Mouse (Mus musculus) cerebellum, adult 2 months (tissue): ENCODE data around the gene Kif27.

Source experiments
- CTCF ChIP-seq: fragments of 200-500 bp; IDR thresholded peaks from 2 replicates; pipeline ENCODE4 v1.5.1; 2011; ENCODE audit warnings: low read depth, mild to moderate bottlenecking, control low read depth, low read length, moderate library complexity, borderline replicate concordance; ENCODE audit not compliant: insufficient read depth
- POLR2A ChIP-seq: fragments of 200-500 bp; IDR thresholded peaks from 2 replicates; pipeline ENCODE4 v1.6.1; 2011; ENCODE audit warnings: low read length, control low read depth, borderline replicate concordance; ENCODE audit not compliant: insufficient read depth

DNA sequence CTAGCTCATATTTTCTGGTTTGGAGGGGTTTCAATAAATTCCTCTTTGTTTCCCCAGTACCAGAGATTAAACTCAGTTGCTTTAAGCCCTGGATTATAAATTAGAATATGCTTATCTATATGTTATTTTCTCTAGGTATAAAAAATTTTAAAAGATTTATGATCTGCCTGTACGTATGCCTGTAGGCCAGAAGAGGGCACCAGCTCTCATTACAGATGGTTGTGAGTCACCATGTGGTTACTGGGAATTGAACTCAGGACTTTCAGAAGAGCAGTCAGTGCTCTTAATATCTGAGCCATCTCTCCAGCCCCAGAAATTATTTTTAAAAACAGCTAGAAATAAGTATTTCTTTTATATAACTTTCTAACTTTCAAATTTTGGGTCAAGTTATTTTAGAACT is 69.6 kb downstream of the Kif27 start:
- TF ChIP-seq POLR2A (no peak), CTCF (no peak)
